19 mouse cellular contexts compared by ENCODE assay signal in genomic region chr16:21689141-21689540, GRCm38 (mm10). TPM values are rescaled to one million over a fixed set of nuclear protein-coding genes. Genes with fewer than 3 reads are reported as not detected.
DNase-seq lines count a peak whose midpoint lies in the region; ATAC-seq and TF ChIP-seq lines count a peak whose summit lies in the region.
"Had no signal": no experiment of that assay in that cellular context is flagged by ENCODE, and none has a peak within 500 bp of the region (broad histone marks: within the 10 kb centered on the region; RNA-seq: fewer than 3 reads in every experiment).

No protein-coding gene starts in this region.

- TF ChIP-seq CTCF in left cerebral cortex, adult 2 months (IDR thresholded peaks at IDR 0.05): no peak

- intact Hi-C loops in left cerebral cortex, adult 2 months (cut with DNase I): no loop called here

- peak; percentile 17 for DNase-seq in lung, postnatal 25 days (ENCODE audit: low spot score)
- DNase-seq in lung, postnatal 10 days: no peak
- peak; percentile 8 to 19 for DNase-seq in natural killer cell, adult 2 months (ENCODE audit: low spot score in 2 of 2)
- peak; percentile 56 for DNase-seq in thymus, postnatal 4 days
- DNase-seq in left cerebral cortex, adult 2 months (ENCODE audit: extremely low spot score in 1 of 2, low spot score in 2 of 2): no peak
- no peak for DNase-seq in MN1 (ENCODE audit: low spot score)
- no peak for DNase-seq in right cerebral cortex, postnatal 4 days
- DNase-seq: adrenal gland, adult 8-10 months; cerebellum, adult 11 months; cerebellum, postnatal 36 days; lung, postnatal 14 days; retina, postnatal 1 day had no signal

- ATAC-seq in activated CD4-positive, CD25-positive, alpha-beta regulatory T cell, adult 4 months: peak; percentile 67
- ATAC-seq: forebrain, embryonic 15.5 days had no signal

- H3K4me3 ChIP-seq in left cerebral cortex, adult 2 months: no peak overlapping the region
- H3K4me3 ChIP-seq: forebrain, embryonic 15.5 days; heart, embryonic 15.5 days; layer of hippocampus, adult 2 months; limb, embryonic 12.5 days had no signal

- no peak overlapping the region for H3K27ac ChIP-seq in left cerebral cortex, adult 2 months
- H3K27ac ChIP-seq: forebrain, embryonic 15.5 days; kidney, postnatal 0 days; layer of hippocampus, adult 2 months; limb, embryonic 12.5 days; liver, embryonic 14.5 days had no signal

RNA-seq across cellular contexts. Expression of gene 2510009E07Rik, which starts 5.3 kb away (rescaled TPM):
- 1 to 10 TPM; 1.5 to 2.4 TPM for polyA plus RNA-seq in activated CD4-positive, CD25-positive, alpha-beta regulatory T cell, adult 4 months (2017; shearing (Covaris generic))
- total RNA-seq in left cerebral cortex, adult 2 months (2021): 10 to 100 TPM; 47.8 to 56.5 TPM

Comparison
In these comparisons a context has a peak if more than half of its experiments do, and no peak if none do; other contexts are left out.
1. DNase-seq: peak in lung, postnatal 25 days (single experiment), natural killer cell, adult 2 months (2 of 2) and thymus, postnatal 4 days (single experiment); none in lung, postnatal 10 days (single experiment), left cerebral cortex, adult 2 months (0 of 2), MN1 (single experiment) and right cerebral cortex, postnatal 4 days (single experiment).